Mouse (Mus musculus) neural tube, embryonic 10.5 days (tissue): ENCODE data around the gene Irak2.

Source experiments
- DNase-seq: peaks from one replicate; pipeline ENCODE4 v3.0.0-alpha.2; 2017; ENCODE audit warnings: low spot score; ENCODE audit errors: extremely low spot score

Gene Irak2

GRCm38 (mm10) chr6:113638302-113639040 is at the start of gene Irak2:
Gene Irak2 (plus strand): TSS chr6:113638467.
- peak; percentile 89 for DNase-seq

DNA sequence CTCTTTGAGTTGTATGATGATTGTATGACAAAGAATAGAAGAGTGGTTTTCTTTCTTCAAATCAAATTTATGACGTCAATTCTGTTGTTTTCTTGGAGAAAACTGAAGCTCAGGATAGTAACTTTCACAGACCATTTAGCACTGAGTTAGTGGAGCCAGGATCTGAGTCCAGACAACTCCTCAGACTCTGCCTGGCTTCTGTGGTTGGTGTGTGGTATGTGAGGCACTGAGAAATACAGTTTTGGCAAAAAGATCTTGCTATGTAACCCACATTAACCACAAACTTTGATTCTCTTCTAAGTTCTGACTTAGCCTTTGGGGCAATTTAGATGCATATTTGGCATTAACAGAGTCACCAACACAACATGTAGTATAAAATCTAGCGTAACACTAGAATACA is 45.6 kb upstream of the Irak2 start:
- DNase-seq = no peak

DNA sequence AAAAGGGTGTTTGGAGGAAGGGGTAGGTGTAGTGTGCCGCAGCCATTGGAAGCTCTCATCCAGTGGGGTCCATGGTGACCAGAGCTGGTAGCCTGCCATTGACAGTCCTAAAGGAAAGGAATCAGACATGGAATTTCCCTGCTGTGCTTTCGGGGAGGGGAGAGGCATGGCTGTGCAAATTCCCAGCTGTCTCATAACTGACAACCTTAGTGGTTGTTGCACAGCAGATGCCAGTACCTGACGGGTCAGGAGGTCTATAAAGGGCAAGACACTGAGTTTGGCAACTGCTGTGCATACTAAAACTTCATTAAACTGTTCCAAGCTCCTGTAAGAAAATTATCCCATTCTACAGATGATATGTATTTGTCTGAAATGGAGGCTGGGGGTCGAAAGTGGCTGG is 40.3 kb upstream of the Irak2 start:
- DNase-seq = no peak

DNA sequence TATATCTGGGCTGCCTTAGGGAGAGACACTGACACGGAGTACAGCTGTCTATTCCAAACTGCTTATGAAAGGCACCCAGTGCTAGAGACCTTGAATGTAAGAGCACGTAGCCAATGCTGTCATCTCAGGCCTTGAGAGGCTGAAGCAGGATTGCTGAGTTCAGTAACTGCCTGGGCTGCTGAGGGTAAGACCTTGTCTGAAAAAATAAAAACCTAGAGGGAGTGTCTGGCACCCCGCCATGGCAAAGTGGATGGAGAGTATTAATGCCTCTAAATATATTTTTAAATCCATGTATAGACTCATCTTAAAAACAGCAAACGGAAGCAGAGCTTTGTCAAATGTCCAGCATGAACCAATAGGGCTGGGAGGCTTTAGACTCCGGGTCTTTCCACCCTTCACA is 38.4 kb upstream of the Irak2 start:
- no peak for DNase-seq

- peak; percentile 21 for DNase-seq
Observed at GRCm38 (mm10) chr6:113600543-113601139, 37.6 kb upstream of the Irak2 start, which contains the start of gene Fancd2os. Gene Fancd2os (minus strand): TSS chr6:113600715.

DNA sequence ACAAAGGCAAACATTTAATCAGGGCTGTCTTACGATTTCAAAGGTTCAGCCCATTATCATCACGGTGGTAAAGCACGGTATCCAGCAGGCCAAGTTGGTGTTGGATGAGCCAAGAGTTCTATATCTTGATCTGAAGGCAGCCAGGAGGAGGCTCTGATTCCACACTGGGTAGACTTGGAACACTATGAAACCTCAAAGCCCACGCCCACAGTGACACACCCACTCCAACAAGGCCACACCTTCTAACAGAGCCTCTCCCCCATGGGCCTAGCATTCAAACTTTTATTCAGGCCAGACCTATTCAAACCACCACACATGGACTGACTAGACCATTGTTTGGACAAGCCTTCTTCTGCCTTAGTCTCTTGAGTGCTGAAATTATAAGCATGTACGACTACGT is 35.4 kb upstream of the Irak2 start:
- DNase-seq = no peak

GRCm38 (mm10) chr6:113603993-113604392 is 34.3 kb upstream of the Irak2 start:
- no peak for DNase-seq

DNA sequence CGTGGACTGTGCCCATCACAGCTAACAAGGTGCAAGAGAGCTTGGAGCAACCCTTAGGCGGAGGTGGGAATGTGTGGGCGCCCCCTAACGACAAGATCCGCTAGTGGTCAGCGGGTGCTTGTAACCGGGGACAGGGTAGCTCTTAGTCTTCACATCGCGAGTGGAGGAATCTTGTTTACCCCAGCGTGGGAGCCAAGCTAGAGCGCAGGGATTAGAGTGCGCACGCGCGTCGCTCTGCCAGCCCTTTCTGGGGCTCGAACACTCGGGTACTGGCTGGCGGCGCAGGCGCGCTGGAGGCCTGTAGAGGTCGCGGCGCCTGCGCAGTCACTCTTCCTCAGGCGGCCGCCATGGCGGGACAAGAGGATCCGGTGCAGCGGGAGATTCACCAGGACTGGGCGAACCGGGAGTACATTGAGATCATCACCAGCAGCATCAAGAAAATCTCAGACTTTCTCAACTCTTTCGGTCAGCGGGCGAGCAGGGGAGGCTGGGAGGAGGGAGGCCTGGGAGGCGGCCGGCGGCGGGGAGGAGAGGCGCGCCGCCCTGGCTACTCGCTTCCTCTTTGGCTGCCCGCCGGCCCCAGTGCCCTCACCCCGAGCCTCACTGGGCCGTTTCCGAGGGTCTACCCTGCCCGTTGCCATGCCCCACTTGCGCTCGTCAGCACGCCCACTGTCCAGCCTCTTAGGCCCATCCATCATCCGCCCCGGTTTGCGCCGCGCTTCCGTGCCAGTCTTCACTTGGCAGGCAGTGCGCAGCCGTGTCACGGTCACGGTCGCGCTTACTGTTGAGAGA is 33.6 kb upstream of the Irak2 start, which contains the start of gene Brk1:
Brk1 (plus strand) TSS at position 341 of the 792 bp plus-strand sequence.
- peak; percentile 88 for DNase-seq

DNA sequence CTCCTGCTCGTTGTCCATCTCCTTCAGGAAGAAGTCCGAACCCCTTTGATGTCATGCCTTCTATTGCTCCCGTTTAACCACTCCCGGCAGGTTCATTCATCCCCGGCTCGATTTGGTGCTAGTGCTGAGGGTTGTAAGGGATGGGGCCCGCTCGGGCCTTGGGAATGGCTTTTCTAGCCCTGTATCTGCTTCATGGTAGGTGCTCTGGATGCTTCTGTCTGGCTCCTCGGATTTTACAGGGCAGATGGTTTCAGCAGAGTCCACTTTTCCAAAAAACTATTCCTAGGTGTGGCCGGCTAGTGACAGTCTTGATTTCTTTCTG is 33.1 kb upstream of the Irak2 start:
- DNase-seq = no peak

DNA sequence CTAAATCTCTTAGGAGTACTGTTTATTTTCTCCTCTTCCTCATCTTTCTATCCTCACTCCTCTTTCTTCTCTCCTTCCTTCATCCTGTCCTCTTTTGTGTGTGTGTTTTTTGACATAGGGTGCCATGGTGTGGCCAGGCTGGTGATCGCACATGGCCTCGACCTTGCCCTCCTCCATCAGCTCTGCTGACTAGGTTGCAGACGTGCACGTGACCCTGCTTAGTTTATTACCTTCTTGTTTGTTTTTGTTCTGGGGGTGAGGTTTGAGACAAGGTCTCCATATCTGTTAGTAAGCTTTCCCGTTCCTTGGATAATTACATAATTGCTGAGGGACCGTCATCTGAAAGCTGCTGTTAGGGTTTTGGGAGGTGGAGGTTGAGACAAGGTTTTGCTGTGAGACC is 29.4 kb upstream of the Irak2 start:
- DNase-seq = no peak

DNA sequence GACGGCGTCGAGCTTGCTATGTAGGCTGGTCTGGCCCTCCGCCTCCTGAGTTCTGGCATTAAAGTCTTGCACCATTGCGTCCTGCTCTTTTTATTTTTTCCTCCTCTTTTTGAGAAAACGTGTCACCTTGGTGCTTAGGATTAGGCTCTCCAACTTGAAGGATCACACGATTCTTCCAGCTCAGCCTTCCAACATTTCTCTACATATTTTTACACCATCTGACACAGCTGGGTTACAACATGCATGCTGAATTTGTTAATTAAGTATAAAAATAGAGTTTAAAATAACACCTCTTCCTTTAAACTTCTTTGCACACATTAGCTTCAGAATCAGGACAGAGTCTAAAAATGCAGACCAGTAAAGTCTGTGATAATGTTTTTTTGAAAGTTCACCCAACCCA is 29.0 kb upstream of the Irak2 start:
- DNase-seq = no peak

DNA sequence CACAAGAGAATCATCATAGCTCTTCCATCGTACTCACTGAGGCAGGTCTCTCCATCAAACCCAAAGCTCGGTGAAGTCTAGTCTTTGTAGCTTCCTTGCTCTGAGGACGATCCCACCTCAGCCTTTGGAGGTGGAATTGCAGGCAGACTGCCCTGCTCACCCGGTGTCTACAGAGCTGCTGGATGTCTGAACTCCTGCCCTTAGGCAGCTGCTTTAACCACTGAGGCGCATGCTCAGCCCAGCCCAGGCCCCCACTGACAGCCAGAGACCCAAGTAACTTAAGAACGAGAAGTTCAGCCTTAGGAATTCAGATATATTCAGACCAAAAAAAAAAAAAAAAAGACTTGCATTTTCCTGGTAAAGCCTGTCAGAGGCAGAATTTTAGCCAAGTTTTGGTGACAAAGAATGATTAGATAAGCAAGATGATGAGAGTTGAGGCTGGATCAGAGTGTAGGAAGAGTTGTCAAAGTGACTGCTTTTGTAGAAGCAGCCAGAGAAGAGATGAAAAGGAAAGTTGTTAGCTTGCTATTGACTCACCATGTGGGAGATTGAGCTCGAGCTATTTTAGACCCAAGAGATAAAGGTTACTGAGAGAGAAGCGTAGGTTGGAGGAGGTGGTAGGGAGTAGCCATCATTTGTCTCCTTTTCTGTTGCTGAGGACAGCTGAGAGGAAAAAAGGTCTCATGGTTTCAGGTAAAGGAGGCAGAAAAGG is 25.9 kb upstream of the Irak2 start:
- no peak for DNase-seq

GRCm38 (mm10) chr6:113614152-113614551 is 24.1 kb upstream of the Irak2 start:
- DNase-seq = no peak

DNA sequence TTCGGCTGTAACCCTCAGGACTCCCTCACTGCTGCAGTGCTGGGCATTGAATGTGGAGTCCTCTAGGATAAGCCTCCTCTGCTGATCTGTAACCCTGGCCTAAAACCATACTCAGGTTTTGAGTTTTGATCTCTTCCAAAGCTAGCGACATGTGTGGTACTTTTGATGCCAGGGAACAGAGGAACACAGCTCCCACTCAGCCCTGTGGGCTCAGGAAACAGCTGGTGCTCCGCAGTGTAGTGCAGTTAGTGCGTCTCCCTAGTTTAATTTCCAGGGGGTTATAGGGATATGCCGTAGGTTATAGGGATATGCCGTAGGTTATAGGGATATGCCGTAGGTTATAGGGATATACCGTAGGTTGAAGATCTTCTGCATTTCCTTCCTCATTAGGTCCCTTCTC is 23.3 kb upstream of the Irak2 start:
- no peak for DNase-seq

DNA sequence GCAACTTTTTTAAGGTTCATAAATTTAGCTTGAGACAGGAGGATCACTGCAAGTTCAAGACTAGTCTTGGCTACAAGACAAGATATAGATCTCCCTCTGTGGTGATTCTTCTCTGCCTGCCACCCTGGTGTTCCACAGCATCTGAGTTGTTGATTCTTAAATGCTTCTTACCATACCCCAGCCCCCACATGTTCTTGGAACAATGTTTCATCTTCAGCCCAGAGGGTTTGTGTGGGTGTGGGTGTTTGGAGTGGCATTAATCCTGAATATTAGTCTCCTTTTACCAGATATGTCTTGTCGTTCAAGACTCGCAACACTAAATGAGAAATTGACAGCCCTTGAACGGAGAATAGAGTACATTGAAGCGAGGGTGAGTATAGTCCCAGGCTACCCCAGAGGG is 22.8 kb upstream of the Irak2 start:
- DNase-seq = no peak

DNA sequence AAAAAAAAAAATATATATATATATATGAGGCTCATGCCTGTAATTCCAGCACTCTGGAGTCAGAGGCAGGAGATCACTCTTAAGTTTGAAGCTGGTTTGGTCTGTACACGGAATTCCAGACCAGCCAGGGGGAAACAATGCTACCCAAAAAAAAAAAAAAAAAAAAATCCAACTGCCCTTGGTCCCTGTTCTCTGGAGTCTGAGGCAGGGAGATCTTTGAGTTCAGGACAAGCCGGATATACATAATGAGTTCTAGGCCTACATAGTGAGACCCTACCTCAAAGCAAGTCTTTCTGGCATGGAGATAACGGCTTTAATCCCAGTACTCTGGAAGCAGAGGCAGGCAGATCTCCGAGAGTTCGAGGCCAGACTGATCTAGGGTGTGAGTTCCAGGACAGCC is 14.9 kb upstream of the Irak2 start:
- DNase-seq = no peak

- DNase-seq = peak; percentile 88
Observed at GRCm38 (mm10) chr6:113623941-113624751, 14.1 kb upstream of the Irak2 start, which contains the start of gene Vhl. Gene Vhl (plus strand): TSS chr6:113623959.

DNA sequence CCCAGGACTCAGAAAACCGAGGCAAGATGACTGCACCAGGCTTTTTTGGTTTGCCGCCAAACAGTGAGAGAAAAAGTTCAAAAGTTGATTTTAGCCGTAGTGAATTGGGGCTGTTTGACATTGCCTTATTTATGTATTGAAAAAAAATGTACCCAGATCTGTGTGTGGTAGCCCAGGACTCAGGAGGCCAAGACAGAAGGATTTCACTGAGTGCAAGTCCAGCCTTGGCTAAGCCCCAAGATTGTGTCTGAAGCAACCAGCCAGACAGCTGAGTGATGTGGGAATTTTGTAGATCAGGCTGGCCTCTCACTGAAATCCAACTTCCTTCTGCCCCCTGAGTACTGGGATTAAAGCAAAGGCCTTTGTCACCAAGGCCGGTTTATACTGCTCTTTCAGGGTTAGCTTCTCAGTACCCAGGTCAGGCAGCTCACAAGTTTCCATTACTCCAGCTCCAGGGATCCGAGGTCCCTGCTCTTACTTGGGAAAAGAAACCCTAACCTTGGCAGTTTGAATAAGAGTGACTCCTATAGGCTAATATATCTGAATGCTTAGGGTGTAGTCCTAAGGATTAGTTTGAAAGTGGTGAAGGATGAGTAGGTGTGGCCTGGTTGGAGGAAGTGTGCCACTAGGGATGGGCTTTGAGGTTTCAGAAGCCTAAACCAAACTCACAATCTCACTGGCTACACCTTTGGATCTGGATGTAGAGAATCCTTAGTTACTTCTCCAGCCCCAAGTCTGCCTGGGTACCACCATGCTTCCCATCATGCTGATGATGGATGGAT is 13.1 kb upstream of the Irak2 start:
- DNase-seq = no peak

DNA sequence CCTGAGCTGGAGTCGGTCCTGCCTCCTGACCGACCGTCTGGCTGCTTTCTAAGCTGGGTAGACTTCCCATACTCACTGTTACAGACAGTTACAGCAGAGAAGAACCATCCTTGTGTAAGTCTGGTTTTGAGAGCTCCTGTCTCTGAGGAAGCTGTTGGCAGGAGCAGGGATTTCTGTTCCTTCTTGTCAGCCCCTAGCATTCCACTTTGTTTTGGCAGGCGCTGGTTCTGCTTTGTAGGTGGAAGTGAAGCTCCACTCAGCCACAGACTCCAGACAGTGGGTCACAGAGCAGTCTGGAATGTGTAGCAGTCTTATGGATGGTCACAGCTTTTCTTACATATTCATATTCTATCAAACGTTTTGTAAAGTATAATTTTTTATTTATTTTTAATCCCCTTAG is 7.9 kb upstream of the Irak2 start:
- no peak for DNase-seq

GRCm38 (mm10) chr6:113632863-113633262 is 5.4 kb upstream of the Irak2 start:
- no peak for DNase-seq
